Mouse (Mus musculus): Measurements from ENCODE around the gene Nvl.

GRCm38 (mm10) chr1:181069671-181070070, 74.3 kb downstream of the Nvl start:
- no peak for TF ChIP-seq CTCF (IDR thresholded peaks at IDR 0.05)
- no peak for TF ChIP-seq EP300 (IDR thresholded peaks at IDR 0.05)

Measured in lung, postnatal 0 days (tissue).